Mouse (Mus musculus): ENCODE measurements around the gene Sox1.
A peak's percentile ranks its signal among the peaks of the same experiment; 100 is the strongest.

Gene Sox1

DNA sequence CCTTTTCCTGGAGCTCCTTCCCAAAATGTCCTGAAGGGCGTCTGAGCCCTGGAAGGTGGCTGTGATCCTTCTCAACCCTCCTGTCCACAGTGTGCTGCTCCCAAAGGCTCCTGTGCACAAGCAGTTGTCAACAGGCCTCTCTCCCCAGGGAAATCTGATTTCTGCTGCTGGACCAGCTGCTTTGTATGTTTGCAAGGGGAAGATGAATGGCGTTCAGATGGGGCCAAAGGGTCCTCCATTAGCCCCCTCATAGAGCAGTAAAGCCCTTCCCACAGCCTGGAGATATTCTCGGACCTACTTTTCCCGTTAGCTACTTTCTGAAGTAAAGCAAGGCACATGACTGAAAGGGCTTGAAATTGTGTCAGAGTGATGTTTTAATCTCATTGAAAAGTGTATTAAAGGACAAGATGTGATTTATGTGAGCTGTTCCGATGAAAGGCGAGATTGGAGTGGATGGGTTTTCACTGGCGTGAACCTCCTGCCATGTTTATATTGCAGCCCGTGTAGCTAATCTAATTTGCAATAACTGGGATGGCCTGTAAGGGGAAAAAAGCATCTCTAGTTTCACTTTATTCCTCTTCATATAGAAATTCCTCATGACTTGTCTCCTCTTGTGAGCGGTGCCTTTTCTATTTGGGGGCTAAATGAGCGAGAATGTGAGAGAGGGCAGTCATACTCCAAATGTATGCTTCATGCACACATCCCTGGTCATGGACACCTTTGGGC lies 6.5 kb upstream of the Sox1 start:
- no peak for DNase-seq (ENCODE audit: inconsistent age in 2 of 2, low spot score in 1 of 2)

DNA sequence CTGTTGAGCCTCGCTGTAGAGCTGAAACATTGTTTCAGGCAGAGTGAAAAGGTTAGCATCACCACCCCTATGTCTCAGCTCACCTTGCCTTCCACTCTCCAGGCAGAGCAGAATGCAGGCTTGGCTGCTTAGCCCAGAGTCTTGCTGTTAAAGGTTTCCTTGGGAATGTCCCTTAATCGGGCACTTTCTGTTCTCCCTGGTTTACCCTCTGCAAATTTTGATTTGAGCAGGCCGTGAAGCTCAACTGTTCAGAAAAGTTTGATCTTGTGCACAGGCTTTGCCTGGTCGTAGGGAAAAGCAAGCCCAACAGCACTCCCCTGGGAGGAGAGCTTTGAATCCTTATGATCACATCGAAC lies 6.0 kb upstream of the Sox1 start:
- DNase-seq (ENCODE audit: inconsistent age in 2 of 2, low spot score in 1 of 2): no peak

DNA sequence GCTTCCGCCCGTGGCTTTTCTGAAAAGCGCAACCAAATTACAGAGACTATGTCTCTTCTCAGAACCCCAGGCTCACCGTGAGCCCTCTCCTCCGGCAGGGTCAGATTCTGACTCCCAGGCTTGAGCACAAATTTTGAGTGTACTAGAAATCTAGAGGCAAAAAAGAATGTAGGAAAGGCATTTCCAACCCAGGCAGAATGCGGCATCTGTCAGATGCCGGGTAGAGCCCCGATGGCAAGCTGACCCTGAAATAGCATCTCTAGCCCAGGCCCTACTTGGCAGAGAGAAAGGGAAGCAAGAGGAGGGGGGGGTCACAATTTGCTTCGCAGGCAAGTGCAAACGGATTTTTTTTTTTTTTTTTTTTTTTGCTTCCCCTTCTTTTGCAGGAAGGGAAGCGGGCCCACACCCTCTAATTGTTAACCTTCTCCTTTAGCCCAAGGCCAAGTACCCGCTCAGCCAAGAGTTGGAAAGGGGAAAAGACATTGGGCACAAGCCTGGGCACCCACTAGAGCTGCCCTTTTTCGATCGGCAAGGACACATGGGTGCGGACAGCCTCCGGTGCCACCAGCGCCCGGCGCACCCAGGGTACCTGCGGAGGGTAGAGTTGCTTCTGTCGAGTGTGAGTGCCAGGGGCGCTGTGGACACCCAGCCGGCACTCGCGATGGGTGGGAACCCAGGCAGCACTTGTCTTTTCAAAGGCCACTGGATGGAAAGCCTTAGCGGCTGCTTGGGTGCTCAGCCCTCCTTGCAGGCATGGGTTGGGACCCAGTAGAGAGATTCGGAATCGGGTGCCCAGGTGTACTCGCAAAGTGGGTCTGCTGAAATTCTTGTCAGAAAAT lies 5.1 kb upstream of the Sox1 start:
- no peak for DNase-seq (ENCODE audit: inconsistent age in 2 of 2, low spot score in 1 of 2)

DNA sequence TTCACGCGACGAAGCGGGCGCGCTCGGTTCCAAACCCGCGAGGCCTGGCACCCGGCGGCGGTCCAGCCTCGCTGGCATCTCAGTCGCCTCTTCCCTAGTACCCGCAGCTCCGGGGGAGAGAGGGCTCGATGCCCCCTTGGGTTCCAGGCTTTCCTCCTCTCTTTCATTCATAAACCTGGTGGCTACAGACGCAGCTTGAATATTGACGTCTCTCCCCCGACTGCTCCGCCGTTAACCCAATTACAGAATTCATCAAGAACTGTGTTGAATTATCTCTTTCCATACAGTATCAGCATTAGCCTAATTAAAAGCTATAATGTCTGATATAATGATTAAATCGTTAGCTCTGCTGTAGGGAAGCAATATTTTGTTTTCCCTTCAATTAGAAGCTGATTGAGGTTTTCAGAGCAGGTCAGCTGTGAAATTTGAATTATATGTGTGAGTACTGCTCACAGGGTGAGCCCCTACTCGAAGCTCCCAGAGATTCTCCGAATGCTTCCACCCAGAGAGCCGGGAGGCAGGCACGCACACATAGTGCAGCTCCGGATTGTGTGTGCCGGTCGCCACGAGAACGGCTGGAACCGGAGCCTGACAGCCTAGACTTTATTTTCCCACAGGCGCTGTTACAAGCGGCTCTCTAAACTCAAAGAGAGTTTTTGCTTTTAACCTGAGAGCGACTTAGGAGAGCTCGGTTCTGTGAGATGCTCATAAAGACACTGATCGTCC lies 4.3 kb upstream of the Sox1 start:
- DNase-seq (ENCODE audit: inconsistent age in 2 of 2, low spot score in 1 of 2): peak in 1 of 2 experiments; percentile 27

DNA sequence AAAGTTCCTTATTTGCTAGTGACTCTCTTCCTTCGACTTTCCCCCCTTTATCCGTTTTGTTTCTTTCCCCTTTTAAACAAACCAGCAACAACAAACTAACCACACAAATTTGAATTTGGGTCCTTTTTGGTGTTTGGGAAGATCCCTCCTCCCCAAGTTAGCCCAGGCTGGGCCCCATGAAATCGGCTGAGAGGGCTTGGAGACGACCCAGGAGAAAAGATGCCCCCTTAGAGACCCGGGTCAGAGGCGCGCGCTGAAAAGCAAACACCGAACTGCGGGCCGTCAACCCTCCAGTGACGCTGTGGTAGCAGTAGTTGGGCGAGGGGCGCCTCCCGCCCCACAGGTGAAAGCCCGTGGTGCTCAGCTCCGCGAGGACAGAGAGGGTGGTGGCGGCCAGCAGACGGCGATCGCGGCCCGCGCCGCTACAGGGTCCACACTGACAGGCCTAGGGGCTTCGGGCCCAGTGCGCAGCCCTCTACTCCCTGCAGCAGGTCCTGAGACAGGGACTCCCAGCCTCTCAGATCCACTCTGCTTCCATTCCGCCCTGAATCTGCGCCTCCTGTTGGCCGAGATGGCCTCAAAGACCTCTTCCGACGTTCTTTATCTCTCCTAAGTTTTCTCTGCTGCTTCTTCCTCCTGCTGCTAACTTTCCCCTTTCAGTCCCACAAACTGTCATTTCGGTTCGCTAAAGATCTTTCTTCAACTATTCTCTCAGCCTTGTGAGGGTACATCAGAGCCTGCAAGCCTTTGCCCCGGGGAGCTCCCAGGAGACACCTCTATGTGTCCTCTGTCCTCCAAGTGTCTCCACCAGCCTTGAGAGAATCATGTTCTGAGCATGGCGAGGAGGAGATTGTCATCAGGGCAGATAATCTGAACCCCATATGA lies 3.5 kb upstream of the Sox1 start:
- no peak for DNase-seq (ENCODE audit: inconsistent age in 2 of 2, low spot score in 1 of 2)

DNA sequence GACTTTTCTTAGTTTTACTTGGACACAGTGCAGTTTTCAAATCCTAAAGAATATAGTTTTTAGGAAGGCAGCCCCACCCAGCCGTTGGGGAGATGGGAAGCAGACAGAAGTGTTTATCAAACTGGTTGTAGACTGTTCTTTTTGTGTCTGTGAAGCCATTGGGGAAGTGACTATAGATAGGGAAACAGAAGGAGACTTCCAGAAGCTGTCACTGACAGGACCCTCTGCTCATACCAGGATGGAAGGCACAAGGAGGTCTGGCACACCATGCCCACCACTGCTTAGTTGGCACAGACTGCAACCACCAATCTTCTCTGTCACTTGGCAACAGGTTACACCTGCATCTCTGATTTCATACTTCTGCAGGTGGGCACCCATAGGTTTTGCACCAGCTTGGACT lies 2.3 kb upstream of the Sox1 start:
- no peak for DNase-seq (ENCODE audit: inconsistent age in 2 of 2, low spot score in 1 of 2)

DNA sequence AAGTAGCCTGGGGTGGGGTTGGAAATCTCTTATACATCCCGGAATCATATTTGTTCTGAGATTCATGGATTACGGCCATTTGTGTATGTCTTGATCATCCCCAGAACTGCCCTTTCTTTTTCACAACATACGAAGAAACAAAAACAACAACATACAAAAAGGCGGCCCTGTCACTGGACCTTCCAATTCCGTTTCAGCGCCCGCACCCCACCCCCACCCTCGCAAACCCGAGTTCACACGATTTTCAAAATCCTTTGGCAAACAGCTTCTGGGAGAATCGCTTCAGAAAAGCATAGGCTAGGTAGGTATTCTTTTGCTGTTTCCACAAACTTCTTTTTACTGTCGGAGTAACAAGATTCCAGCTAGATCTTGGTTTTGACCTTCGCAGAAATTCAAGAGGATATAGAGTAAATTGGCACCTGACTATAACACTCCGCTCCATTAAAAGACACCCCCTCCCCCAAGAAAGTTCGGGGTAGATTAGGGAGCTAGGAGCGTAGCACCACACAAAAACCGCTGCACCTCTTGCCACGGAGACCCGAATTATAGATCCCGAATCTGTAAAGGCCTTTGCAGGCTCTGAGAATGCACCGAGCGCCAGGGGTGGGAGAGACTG lies 602 bp upstream of the Sox1 start:
- no peak for DNase-seq (ENCODE audit: inconsistent age in 2 of 2, low spot score in 1 of 2)

DNA sequence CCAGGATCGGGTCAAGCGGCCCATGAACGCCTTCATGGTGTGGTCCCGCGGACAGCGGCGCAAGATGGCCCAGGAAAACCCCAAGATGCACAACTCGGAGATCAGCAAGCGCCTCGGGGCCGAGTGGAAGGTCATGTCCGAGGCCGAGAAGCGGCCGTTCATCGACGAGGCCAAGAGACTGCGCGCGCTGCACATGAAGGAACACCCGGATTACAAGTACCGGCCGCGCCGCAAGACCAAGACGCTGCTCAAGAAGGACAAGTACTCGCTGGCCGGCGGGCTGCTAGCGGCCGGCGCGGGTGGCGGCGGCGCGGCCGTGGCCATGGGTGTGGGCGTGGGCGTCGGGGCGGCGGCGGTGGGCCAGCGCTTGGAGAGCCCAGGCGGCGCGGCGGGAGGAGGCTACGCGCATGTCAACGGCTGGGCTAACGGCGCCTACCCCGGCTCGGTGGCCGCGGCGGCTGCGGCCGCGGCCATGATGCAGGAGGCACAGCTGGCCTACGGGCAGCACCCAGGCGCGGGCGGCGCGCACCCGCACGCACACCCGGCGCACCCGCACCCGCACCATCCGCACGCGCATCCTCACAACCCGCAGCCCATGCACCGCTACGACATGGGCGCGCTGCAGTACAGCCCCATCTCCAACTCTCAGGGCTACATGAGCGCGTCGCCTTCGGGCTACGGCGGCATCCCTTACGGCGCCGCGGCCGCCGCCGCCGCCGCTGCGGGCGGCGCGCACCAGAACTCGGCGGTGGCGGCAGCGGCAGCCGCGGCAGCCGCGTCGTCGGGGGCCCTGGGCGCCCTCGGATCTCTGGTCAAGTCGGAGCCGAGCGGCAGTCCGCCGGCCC lies 1.6 kb downstream of the Sox1 start:
- DNase-seq (ENCODE audit: inconsistent age in 2 of 2, low spot score in 1 of 2): peak in 1 of 2 experiments; percentile 40

DNA sequence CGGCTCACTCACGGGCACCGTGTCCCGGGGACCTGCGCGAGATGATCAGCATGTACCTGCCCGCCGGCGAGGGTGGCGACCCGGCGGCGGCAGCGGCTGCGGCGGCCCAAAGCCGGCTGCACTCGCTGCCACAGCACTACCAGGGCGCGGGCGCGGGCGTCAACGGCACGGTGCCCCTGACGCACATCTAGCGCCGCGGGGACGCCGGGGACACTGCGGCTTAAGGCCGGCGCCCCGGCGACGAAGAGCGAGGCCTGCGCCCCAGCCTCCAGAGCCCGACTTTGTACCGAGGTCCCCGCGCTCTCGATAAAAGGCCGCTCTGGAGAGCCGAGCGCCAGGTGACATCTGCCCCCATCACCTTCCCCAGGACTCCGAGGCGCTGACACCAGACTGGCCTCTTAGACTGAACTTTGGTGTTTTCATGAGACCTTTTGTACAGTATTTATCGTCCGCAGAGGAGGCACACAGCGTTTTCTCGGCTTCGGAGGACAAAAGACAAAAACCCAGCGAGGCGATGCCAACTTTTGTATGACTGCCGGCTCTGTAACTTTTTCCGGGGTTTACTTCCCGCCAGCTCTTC lies 2.3 kb downstream of the Sox1 start:
- DNase-seq (ENCODE audit: inconsistent age in 2 of 2, low spot score in 1 of 2): peak in 1 of 2 experiments; percentile 49

DNA sequence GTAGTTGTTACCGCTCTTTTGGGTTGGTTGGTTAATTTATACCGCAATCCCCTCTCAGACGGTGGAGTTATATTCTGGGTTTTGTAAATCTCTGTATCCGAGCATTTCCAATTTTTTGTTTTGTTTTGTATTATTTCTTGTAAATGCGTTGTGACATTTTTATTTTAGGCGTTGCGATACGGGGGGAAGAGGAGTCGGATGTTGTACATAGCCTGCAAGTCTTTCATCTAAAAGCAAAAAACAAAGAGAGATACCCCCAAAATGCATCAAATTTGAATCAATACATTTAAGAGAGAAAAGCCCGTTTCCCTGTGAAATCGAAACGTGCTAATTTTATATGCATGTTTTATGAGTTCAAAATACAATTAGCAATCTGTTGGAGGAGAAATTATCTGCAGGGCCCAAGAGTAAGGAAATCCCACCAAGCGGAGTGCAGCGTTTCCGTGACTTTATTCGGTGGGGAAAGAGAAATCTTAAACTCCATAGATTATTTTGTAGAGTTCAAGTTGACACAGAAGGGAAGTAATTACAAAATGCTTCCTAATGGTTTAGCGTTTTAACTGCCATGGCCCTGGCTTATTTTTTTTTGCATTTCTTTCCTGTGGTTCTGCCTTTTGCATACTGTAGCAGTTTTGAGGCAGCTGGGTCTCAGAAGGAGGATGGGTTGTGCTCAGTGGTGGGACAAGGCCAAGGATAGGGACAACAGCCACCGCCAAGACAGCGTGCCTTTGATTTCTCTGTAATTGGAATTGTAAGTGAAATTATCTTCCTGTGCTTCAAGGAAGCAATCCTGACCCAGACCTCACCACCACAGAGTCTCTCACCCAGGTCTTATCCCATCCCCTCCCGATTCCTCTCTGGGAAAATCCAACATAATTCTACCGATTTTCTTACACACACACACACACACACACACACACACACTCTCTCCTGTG lies 3.2 kb downstream of the Sox1 start:
- DNase-seq (ENCODE audit: inconsistent age in 2 of 2, low spot score in 1 of 2): no peak

DNA sequence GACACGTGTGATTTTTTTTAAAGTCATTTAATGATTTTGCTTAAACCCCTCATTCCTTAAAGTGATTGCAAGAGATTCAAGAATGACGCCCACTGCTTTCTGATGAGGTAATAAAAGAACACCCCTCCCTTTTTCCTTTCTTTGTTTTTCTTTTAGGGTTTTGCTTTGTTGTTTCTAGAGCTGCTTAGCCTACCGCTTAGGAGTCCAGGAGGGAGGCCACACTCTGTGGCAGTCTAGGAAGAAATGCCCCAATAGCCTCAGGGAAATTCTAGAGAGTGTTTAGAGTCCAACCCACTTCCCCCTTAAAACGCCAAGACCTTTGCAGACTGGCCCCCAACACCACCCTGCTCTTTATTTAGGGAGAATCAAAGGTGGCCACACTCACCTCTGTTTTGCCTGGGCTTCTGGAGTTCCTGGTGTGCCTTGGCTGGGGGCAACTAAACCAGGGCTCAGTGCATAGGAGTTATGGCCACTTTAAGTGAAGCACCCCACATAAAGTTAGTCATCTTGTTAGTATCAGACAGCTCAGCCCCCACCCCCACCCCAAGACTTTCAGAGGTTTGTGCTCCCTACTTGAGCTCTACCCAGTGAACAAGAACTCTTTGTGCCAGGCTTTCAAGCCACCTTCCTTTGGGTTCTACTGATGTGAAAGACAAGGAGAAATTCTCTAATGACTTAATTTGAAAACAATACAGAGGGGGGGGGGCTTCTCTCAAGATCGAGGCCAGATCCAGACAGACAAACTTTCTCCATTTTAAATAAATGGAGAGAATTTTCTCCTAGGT lies 4.5 kb downstream of the Sox1 start:
- DNase-seq (ENCODE audit: inconsistent age in 2 of 2, low spot score in 1 of 2): no peak

DNA sequence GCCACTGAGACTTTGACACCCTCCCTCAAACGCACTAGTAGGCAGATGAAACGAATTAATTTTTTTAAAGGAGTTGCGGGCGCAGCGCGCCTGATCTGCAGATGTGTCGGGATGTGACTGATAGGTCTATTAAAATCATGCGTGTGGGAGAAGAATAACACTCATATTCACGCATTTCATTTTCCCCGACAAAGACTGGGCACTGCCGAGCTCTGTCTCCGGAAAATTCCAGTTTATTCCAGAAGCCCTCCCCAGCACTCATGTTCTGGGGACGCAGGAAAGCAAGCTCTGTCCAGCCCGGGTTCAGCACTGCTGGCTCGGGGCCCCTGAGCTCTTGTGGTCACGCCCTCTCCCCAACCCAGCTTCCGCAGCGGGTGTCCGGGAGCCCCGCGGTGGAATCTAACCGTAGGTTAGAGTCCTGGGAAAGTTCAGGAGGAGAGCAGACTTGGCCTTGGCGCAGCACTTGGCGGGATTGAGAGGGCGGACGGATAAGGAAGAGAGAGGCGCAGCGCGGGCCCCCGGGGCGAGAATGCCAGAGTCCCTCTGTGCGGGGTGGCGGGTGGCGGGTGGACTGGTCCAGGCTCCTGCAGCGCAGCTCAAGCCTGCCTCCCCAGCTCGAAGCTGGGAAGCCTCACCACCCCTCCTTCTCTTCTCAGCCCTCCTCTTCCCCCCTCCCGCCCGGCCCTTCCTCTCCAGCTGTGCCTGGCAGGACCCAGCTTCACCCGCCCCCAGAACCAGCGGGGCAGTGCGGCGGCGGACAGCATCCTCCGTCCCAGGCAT lies 5.7 kb downstream of the Sox1 start:
- peak in 1 of 2 experiments; percentile 24 for DNase-seq (ENCODE audit: inconsistent age in 2 of 2, low spot score in 1 of 2)

DNA sequence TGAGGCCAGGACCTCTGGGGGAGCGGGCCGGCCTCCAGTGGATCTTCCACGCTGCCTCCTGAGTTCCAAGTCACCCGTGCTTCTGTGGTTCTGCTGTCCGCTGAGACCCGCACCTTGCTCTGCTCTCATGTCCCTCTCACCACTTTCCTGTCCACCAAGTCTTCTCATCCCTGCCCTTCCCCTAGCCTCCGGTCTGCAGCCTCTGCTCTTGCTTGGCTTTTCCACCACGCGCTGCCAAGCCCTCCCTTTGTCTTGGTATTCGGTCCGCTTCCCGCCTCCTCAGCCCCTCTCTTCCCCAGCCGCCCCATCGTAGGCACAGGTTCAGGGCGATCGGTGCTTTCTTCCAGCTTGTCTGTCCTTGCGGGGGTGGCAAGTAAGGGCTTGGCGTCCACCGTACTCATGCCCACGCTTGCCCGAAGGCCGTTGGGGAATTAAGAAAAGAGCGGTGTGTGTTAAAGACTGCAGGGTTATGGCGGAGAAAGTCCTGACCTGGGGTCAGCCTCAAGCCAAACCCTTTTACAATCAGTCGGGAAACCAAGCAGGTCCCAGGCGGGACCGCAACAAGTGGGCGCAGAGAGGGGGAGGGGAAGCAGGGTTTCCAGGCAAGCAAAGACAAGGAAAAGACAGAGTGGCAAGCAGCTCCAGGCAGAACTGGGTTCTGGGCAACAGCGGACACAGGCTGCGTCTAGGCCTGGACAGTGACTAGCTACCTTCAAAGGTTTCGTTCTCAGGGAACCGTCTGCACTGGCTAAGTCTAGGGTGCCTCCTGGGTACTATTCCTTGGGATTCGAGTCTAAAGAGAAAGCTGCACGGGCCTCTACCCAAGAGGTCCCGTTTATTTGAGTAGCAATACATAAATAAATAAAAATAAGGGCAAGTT lies 6.5 kb downstream of the Sox1 start:
- no peak for DNase-seq (ENCODE audit: inconsistent age in 2 of 2, low spot score in 1 of 2)

DNA sequence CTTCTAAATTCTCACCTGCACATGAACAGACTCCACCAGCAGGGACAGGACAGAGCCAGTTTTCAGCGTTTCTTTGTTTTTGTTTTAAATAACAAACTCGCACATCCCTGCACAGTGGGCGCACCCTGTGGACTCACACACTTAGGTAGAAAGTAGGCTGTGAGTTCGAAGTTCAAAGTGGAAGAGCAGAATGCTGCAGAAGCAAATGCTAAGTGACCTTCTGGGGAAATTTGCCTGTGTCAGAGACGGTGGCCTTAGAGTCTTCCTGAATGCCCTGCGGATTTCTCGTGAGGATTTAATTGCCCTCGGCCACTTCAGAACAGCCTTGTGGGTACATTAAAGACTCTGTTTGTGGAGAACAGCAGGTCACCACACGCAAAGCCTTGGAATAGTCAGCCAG lies 7.6 kb downstream of the Sox1 start:
- DNase-seq (ENCODE audit: inconsistent age in 2 of 2, low spot score in 1 of 2): no peak

DNA sequence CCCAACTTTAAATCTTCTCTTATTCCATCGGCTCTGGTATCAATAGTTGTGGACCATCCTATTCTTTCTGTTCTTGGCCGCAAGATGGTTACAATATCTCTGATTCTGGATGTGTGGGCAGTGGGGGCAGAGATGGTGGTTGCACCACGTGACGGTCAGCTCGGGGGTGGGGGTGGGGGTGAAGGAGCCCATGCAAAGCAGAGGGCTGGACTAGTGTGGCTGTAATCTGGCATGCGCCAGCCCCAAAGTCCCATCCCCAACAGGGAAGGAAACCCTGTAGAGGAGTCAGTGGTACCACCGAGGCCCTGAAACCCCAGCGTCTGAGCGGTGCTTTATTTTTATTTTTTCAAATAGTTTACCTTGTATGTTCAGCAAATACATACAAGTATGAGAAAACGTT lies 12.9 kb downstream of the Sox1 start:
- DNase-seq (ENCODE audit: inconsistent age in 2 of 2, low spot score in 1 of 2): no peak

DNA sequence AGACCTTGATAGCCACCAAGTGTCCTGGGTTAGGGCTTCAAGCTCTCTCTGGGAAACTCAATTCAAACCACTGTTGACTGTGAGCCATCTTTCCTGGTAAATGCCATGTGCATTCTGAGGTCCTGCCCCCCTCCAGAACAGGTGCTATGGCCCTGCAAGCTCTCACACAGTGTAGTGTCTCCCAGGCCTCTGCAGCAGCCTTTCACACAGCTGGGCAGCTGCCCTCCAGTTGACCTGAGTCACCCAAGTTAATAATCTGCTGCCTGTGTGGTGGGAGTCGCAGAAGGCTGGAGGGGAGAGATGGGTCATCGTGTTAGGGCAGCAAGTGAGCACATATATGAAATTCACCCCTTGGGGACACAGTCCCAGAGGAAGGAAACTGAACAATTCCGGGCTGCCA lies 14.9 kb downstream of the Sox1 start:
- no peak for DNase-seq (ENCODE audit: inconsistent age in 2 of 2, low spot score in 1 of 2)

Measured in adrenal gland, adult (tissue).